Mouse (Mus musculus) G1E (cell line): Measurements from ENCODE around the gene Serpina5.

Experiments used
- CTCF ChIP-seq: IDR thresholded peaks from 2 replicates; pipeline ENCODE4 v1.5.1; 2012; ENCODE audit warnings: low read depth, low read length, inconsistent platforms, mixed read lengths
- GATA1 ChIP-seq: IDR thresholded peaks from 2 replicates; pipeline ENCODE4 v1.6.1; 2012; ENCODE audit warnings: borderline replicate concordance, low read length, inconsistent platforms, mixed read lengths
- POLR2AphosphoS5 ChIP-seq: IDR thresholded peaks from 2 replicates; pipeline ENCODE4 v1.6.1; 2012; ENCODE audit warnings: low read depth, low read length, inconsistent platforms; ENCODE audit not compliant: insufficient replicate concordance

DNA sequence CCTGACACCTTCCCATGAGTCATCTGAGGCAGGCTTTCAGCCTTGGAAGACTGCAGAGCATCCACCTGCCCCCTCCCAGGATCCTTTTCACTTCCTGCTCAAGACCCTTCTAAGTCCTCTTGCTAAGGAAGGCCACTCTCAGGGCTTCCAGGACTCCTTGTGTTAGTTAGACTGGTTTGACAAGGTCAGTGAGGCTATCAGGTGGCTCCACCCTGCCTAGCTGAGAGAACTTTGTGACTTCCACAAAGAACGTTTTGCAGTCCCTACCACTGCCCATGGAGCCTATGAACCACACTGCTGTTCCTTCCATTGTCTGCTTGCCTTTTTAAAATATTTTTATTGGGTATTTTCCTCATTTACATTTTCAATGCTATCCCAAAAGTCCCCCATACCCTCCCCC is 29.2 kb upstream of the Serpina5 start:
- TF ChIP-seq POLR2AphosphoS5 (no peak), CTCF (no peak), GATA1 (no peak)
